In genomic region chr2:94319780-94320179, GRCm38 (mm10) we compare ENCODE assay signal across 34 mouse cellular contexts.
"Had no signal": no experiment of that assay in that cellular context is flagged by ENCODE, and none has a peak within 500 bp of the region (broad histone marks: within the 10 kb centered on the region; RNA-seq: fewer than 3 reads in every experiment).

No protein-coding gene starts in this region.

- H3K9ac ChIP-seq: heart, embryonic 12.5 days; heart, embryonic 13.5 days; heart, embryonic 15.5 days; hindbrain, embryonic 12.5 days; hindbrain, embryonic 13.5 days; hindbrain, embryonic 14.5 days; hindbrain, embryonic 15.5 days; kidney, embryonic 15.5 days had no signal

- ATAC-seq: hindbrain, embryonic 16.5 days; hindbrain, postnatal 0 days; inflammation-experienced regulatory T-cells, adult 6 months; intestine, embryonic 16.5 days had no signal

- H3K27ac ChIP-seq: heart, embryonic 10.5 days; heart, embryonic 13.5 days; heart, embryonic 15.5 days; hindbrain, embryonic 10.5 days; hindbrain, embryonic 12.5 days; hindbrain, embryonic 13.5 days; hindbrain, embryonic 14.5 days; hindbrain, embryonic 15.5 days; hindbrain, postnatal 0 days; kidney, embryonic 15.5 days; kidney, postnatal 0 days; layer of hippocampus, adult 2 months; left cerebral cortex, adult 2 months had no signal

- H3K4me2 ChIP-seq: heart, embryonic 11.5 days; heart, embryonic 12.5 days; heart, embryonic 13.5 days; heart, embryonic 15.5 days; hindbrain, embryonic 12.5 days; hindbrain, embryonic 13.5 days; hindbrain, embryonic 14.5 days; hindbrain, embryonic 15.5 days; kidney, embryonic 15.5 days had no signal

- H3K27me3 ChIP-seq: heart, embryonic 12.5 days; heart, embryonic 13.5 days; heart, embryonic 15.5 days; hindbrain, embryonic 12.5 days; hindbrain, embryonic 13.5 days; hindbrain, embryonic 15.5 days; kidney, embryonic 15.5 days had no signal

- H3K4me3 ChIP-seq: heart, embryonic 10.5 days; heart, embryonic 12.5 days; heart, embryonic 13.5 days; heart, embryonic 15.5 days; hindbrain, embryonic 10.5 days; hindbrain, embryonic 12.5 days; hindbrain, embryonic 13.5 days; hindbrain, embryonic 15.5 days; kidney, embryonic 15.5 days; layer of hippocampus, adult 2 months; left cerebral cortex, adult 2 months had no signal

- H3K9me3 ChIP-seq: heart, embryonic 10.5 days; heart, embryonic 12.5 days; heart, embryonic 13.5 days; heart, embryonic 15.5 days; hindbrain, embryonic 10.5 days; hindbrain, embryonic 12.5 days; hindbrain, embryonic 13.5 days; hindbrain, embryonic 15.5 days; kidney, embryonic 15.5 days had no signal

- H3K4me1 ChIP-seq: heart, embryonic 10.5 days; heart, embryonic 12.5 days; heart, embryonic 13.5 days; heart, embryonic 15.5 days; hindbrain, embryonic 10.5 days; hindbrain, embryonic 12.5 days; hindbrain, embryonic 13.5 days; hindbrain, embryonic 15.5 days; kidney, embryonic 15.5 days had no signal

- DNase-seq: heart, postnatal 10 days; heart, postnatal 14 days; heart, postnatal 36 days; heart, postnatal 4 days; kidney, adult 11 months; kidney, adult 18-20 months; kidney, adult 2 months; kidney, adult 8-10 months; kidney, adult 9 months; kidney, postnatal 10 days; kidney, postnatal 14 days; kidney, postnatal 25 days; kidney, postnatal 36 days; kidney, postnatal 4 days; layer of hippocampus, adult 9-11 months; layer of hippocampus, postnatal 36 days had no signal
